Mouse (Mus musculus): ENCODE measurements at regions not wholly inside any gene's neighbourhood (a gene's known extent, or its start where the extent isn't known, plus 50 kb on each side); places are given as distances from the start of the nearest gene placed in this dataset.

DNA sequence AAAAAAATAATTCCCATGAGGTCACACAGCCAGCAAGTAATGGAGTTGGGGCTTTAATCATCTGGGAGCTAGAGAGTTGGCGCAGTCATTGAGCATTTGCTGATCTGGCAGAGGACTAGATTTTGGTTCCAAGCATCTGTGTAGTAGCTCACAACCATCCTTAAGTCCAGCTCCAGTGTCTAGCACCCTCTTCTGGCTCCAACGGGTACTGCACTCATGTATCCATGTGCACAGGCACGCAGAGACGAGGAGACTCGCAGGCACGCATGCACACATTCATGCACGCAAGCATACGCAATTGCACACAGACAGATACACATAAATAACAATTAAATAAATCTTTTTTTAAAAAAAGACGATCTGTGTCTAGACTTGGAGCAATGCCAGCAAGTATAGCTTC, 455.5 kb upstream of the Tbx3 start:
- peak; percentile 64 for TF ChIP-seq CTCF (IDR thresholded peaks at IDR 0.05; ENCODE audit: low read depth)
- no peak for TF ChIP-seq EP300 (IDR thresholded peaks at IDR 0.05; ENCODE audit: low read depth)
